Comparison of ENCODE assay signal across 21 mouse cellular contexts in genomic region chr2:49970990-49971389, GRCm38 (mm10).
A peak's percentile ranks its signal among the peaks of the same experiment; 100 is the strongest.
DNase-seq lines count a peak whose midpoint lies in the region; ATAC-seq and TF ChIP-seq lines count a peak whose summit lies in the region.
"Had no signal": no experiment of that assay in that cellular context is flagged by ENCODE, and none has a peak within 500 bp of the region (broad histone marks: within the 10 kb centered on the region; RNA-seq: fewer than 3 reads in every experiment).

No protein-coding gene starts in this region.

- no peak for DNase-seq in gastrocnemius, adult 2 months
- no peak for DNase-seq in gastrocnemius, adult 8-10 months (ENCODE audit: low spot score in 2 of 2)
- no peak for DNase-seq in liver, embryonic 14.5 days (ENCODE audit: low read depth in 3 of 3, low spot score in 3 of 3)
- DNase-seq in liver, embryonic 11.5 days (ENCODE audit: low spot score) = no peak
- DNase-seq in MEL (ENCODE audit: low read depth, low spot score) = peak; percentile 21
- DNase-seq in induced T-regulatory cell, adult 2 months (ENCODE audit: low read depth) = peak; percentile 2
- DNase-seq in ovary, adult 18-20 months (ENCODE audit: low spot score) = no peak
- DNase-seq in urinary bladder, postnatal 25 days (ENCODE audit: low spot score) = no peak
- DNase-seq: adrenal gland, adult 2 months; cerebellum, adult 9-10 months; gastrocnemius, postnatal 36 days; heart, postnatal 10 days; right cerebral cortex, adult 18-20 months had no signal

- H3K4me2 ChIP-seq in liver, embryonic 14.5 days (ENCODE audit: low read depth) = no peak overlapping the region
- no peak overlapping the region for H3K4me2 ChIP-seq in liver, embryonic 11.5 days
- H3K4me2 ChIP-seq: forebrain, embryonic 12.5 days; heart, embryonic 11.5 days; hindbrain, embryonic 12.5 days; lung, embryonic 15.5 days had no signal

- no peak overlapping the region for H3K9ac ChIP-seq in liver, embryonic 14.5 days (replicated peaks)
- H3K9ac ChIP-seq in liver, embryonic 11.5 days (ENCODE audit: low read depth, low read length) = no peak overlapping the region
- no peak overlapping the region for H3K9ac ChIP-seq in MEL (ENCODE audit: control insufficient read depth, low read depth, low read length, poor library complexity, severe bottlenecking)
- H3K9ac ChIP-seq: forebrain, embryonic 12.5 days; hindbrain, embryonic 12.5 days; lung, embryonic 15.5 days had no signal

- 0 out of 2 replicates have a peak, but pooled peaks have one; percentile 2 for TF ChIP-seq CTCF in gastrocnemius, adult 2 months (IDR thresholded peaks at IDR 0.05)
- peak; percentile 23; the same call in 1 of the 2 replicates for TF ChIP-seq CTCF in liver, embryonic 14.5 days (IDR thresholded peaks at IDR 0.05; ENCODE audit: low read depth)
- TF ChIP-seq CTCF in MEL (IDR thresholded peaks at IDR 0.05 in 2 of 3, conservative IDR thresholded peaks at IDR 0.05 in 1 of 3; ENCODE audit: control insufficient read depth in 1 of 3, insufficient read depth in 1 of 3, low read depth in 2 of 3, low read length in 3 of 3, poor library complexity in 1 of 3, severe bottlenecking in 1 of 3) = peak; percentile 6 to 36 (median 26); a peak in 3 of 6 replicates

- H3K27ac ChIP-seq in gastrocnemius, adult 2 months = no peak overlapping the region
- H3K27ac ChIP-seq in liver, embryonic 14.5 days = no peak overlapping the region
- H3K27ac ChIP-seq in liver, embryonic 11.5 days (ENCODE audit: low read depth, low read length) = no peak overlapping the region
- H3K27ac ChIP-seq in MEL (ENCODE audit: control insufficient read depth, low read depth, low read length) = no peak overlapping the region
- H3K27ac ChIP-seq: embryonic facial prominence, embryonic 10.5 days; forebrain, embryonic 12.5 days; hindbrain, embryonic 12.5 days; limb, embryonic 10.5 days; lung, embryonic 15.5 days; macrophage; midbrain, embryonic 10.5 days had no signal

- intact Hi-C loops in gastrocnemius, adult 2 months (cut with DNase I) = no loop called here

- no peak for ATAC-seq in liver, embryonic 14.5 days (ENCODE audit: insufficient read depth)
- no peak for ATAC-seq in liver, embryonic 11.5 days (replicated peaks; ENCODE audit: low FRiP score)

- no peak for TF ChIP-seq POLR2A in MEL (IDR thresholded peaks at IDR 0.05; ENCODE audit: control insufficient read depth in 1 of 2, insufficient read depth in 1 of 2, low read depth in 1 of 2, low read length in 2 of 2, poor library complexity in 1 of 2)

- TF ChIP-seq RAD21 in MEL (IDR thresholded peaks at IDR 0.05; ENCODE audit: low read depth, low read length) = no peak; the same call in 1 of the 2 replicates

- no peak overlapping the region for H3K4me3 ChIP-seq in gastrocnemius, adult 2 months
- no peak overlapping the region for H3K4me3 ChIP-seq in liver, embryonic 14.5 days (ENCODE audit: insufficient read depth in 1 of 2, low read depth in 2 of 2, low read length in 2 of 2)
- H3K4me3 ChIP-seq in liver, embryonic 11.5 days (ENCODE audit: low read depth, low read length) = no peak overlapping the region
- H3K4me3 ChIP-seq in MEL (ENCODE audit: control insufficient read depth in 1 of 2, insufficient read depth in 1 of 2, low read depth in 2 of 2, low read length in 2 of 2) = no peak overlapping the region
- H3K4me3 ChIP-seq: embryonic facial prominence, embryonic 10.5 days; forebrain, embryonic 12.5 days; hindbrain, embryonic 12.5 days; limb, embryonic 10.5 days; lung, embryonic 15.5 days; midbrain, embryonic 10.5 days had no signal

- no peaks in the 10 kb centered on the region for H3K79me2 ChIP-seq in MEL (ENCODE audit: control insufficient read depth, insufficient read depth, low read length, poor library complexity)

- H3K9me3 ChIP-seq in liver, embryonic 14.5 days (ENCODE audit: control insufficient read depth, low read length) = no peaks in the 10 kb centered on the region
- no peaks in the 10 kb centered on the region for H3K9me3 ChIP-seq in liver, embryonic 11.5 days (ENCODE audit: control insufficient read depth, low read length)
- no peaks in the 10 kb centered on the region for H3K9me3 ChIP-seq in MEL (replicated peaks; ENCODE audit: insufficient read depth, low read length)
- H3K9me3 ChIP-seq: forebrain, embryonic 12.5 days; hindbrain, embryonic 12.5 days; limb, embryonic 10.5 days; lung, embryonic 15.5 days; midbrain, embryonic 10.5 days had no signal

- WGBS in liver, embryonic 14.5 days (ENCODE audit: insufficient replicate concordance) = 66% methylated on average over 3 of the region's 3 CpGs
- WGBS in liver, embryonic 11.5 days = 82% methylated on average over 3 of the region's 3 CpGs

- H3K36me3 ChIP-seq in liver, embryonic 14.5 days (replicated peaks; ENCODE audit: control insufficient read depth, insufficient read depth, low read depth) = no peaks in the 10 kb centered on the region
- H3K36me3 ChIP-seq in liver, embryonic 11.5 days (ENCODE audit: control insufficient read depth, insufficient read depth, low read length) = no peaks in the 10 kb centered on the region
- H3K36me3 ChIP-seq in MEL (ENCODE audit: control insufficient read depth in 1 of 2, insufficient read depth in 2 of 2, low read length in 2 of 2) = no peaks in the 10 kb centered on the region
- H3K36me3 ChIP-seq: embryonic facial prominence, embryonic 10.5 days; forebrain, embryonic 12.5 days; hindbrain, embryonic 12.5 days; limb, embryonic 10.5 days; lung, embryonic 15.5 days; midbrain, embryonic 10.5 days had no signal

- no peak for TF ChIP-seq EP300 in liver, embryonic 14.5 days (IDR thresholded peaks at IDR 0.05; ENCODE audit: low read depth)
- no peak for TF ChIP-seq EP300 in MEL (IDR thresholded peaks at IDR 0.05; ENCODE audit: low read depth in 1 of 2, low read length in 2 of 2)

- H3K27me3 ChIP-seq in liver, embryonic 14.5 days (ENCODE audit: control insufficient read depth, insufficient read depth, low read length) = no peaks in the 10 kb centered on the region
- no peaks in the 10 kb centered on the region for H3K27me3 ChIP-seq in liver, embryonic 11.5 days (replicated peaks; ENCODE audit: control insufficient read depth, insufficient read depth, low read length)
- no peaks in the 10 kb centered on the region for H3K27me3 ChIP-seq in MEL (ENCODE audit: control insufficient read depth in 1 of 2, insufficient read depth in 2 of 2, low read length in 2 of 2)
- H3K27me3 ChIP-seq: forebrain, embryonic 12.5 days; hindbrain, embryonic 12.5 days; lung, embryonic 15.5 days had no signal

- H3K4me1 ChIP-seq in liver, embryonic 14.5 days (replicated peaks; ENCODE audit: control insufficient read depth in 2 of 2, insufficient read depth in 2 of 2, low read length in 1 of 2) = no peaks in the 10 kb centered on the region
- no peaks in the 10 kb centered on the region for H3K4me1 ChIP-seq in liver, embryonic 11.5 days (replicated peaks; ENCODE audit: control insufficient read depth, insufficient read depth, low read length)
- H3K4me1 ChIP-seq in MEL (ENCODE audit: control insufficient read depth in 1 of 2, insufficient read depth in 2 of 2, low read length in 2 of 2) = no peaks in the 10 kb centered on the region
- H3K4me1 ChIP-seq: hindbrain, embryonic 12.5 days; limb, embryonic 10.5 days; lung, embryonic 15.5 days had no signal

TF ChIP-seq in MEL, 35 proteins besides CTCF, POLR2A, EP300 and RAD21:
- TF ChIP-seq MAFK (IDR thresholded peaks at IDR 0.05; ENCODE audit: borderline replicate concordance, low read depth, low read length) = no peak
- peak; percentile 29 for TF ChIP-seq SMC3 (IDR thresholded peaks at IDR 0.05; ENCODE audit: low read depth, low read length)

Comparison
In these comparisons a context has a peak if more than half of its experiments do, and no peak if none do; other contexts are left out.
1. DNase-seq: peak in MEL (single experiment) and induced T-regulatory cell, adult 2 months (single experiment); none in gastrocnemius, adult 2 months (single experiment), gastrocnemius, adult 8-10 months (0 of 2), liver, embryonic 14.5 days (0 of 3), liver, embryonic 11.5 days (single experiment), ovary, adult 18-20 months (single experiment) and urinary bladder, postnatal 25 days (single experiment).
2. Peak in every context shown above with its lines, with median percentiles within 50 percentile points of each other: CTCF ChIP-seq.